Mouse (Mus musculus): ENCODE results near the gene Spata45. TPM values are rescaled to one million over a fixed set of nuclear protein-coding genes. Genes with fewer than 3 reads are reported as not detected.
"Not testable (repeated sequence)": the region's sequence is repeated elsewhere in the genome, so short reads cannot be mapped to it uniquely, and the experiment has no call there.

The Spata45 gene
- total RNA-seq (2021) = not detected

DNA sequence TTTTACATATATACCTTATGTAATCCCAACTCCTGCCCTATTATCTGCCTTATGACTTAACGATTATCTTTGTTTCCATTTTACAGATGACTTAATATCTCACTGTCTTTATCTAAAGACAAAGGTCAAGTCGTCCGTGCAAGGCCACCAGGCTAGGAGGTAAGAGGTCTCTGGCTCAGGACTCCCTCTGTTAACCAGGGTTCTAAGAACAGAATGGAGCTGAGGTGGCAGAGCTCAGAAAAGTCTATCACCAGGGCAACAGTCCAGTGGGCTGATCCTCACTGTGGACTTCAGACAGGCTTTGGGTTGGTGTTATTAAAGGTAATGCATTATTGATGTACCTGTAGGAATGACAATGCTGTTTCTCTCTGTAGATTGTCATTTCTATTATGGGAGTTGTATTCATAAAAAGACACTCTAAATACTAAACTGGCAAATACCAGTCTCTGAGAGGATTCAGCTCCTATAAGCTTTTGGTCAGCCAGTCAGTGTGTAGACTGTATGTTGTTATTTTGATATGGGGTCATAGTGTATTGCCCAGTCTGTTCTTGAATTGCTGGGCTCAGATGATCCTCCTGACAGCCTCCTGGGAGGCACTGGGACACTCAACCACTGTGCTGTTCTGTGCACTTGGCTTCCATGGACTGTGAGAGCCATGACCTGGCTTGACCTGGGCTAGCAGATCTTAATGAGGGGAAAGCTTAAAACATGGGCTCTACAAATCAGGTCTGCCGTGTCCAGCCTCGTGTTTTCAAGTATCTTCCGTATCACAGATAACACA, at the start of gene Spata45:
TSS of gene Spata45 (plus strand) at position 86 of the 781 bp plus-strand sequence.
- no peak for DNase-seq
- intact Hi-C loops (cut with DNase I) = no loop called here

DNA sequence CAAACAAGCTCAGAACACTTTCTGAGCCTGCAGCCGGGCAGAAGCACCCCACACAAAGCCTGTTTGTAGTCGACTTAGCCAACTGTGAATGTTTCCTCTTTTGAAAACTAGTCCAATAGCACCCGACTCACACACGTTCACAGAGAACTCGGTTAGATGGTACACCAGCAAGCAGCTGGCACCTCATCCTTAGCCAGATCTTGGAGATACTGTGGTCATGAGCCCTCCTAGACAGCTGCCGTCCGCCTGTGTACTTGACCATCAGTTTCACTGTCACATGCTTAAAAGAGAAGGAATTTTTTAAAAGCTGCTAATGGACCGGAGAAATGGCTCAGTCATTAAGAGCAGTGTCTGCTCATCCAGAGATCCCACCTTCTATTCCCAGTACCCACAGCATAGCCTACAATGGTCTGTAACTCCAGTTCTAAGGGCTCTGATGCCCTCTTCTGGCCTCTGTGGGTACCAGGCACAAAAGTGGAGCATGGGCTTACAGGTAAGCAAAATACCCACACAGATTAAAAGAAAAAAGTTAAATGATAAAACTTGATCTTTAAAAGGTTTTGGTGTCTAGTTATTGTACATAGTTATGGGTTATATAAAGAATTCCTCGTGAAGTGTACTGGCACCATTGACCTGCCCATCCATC, 46.9 kb upstream of the Spata45 start:
- intact Hi-C loops (cut with DNase I) = loop anchor here (5.0 kb wide), 1 partner anchor 47 kb away; no protein-coding TSS in a partner anchor

DNA sequence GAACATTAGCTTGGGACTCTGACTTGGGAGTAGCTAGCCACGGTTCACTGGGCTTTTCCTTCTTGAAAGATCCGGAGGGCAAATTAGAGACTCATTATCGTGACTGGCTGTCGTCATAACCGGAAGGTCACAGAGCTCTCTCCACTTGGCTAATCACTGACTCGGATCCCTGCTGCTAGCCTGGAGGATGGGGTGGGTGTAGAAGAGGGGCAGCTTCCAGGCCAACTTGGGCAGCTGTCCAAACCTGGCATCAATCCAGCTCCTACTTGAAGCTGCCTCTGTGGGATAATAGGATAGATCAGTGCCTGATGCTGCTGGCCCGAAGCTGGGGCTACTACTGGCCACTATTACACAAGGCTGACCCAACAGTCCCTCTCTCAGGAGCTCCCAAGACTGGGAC, 40.9 kb upstream of the Spata45 start:
- DNase-seq = peak; percentile 40 to 62
- intact Hi-C loops (cut with DNase I) = no loop called here

More for the DNA sequence above, 46.9 kb upstream of the Spata45 start:
- no peak for DNase-seq

DNA sequence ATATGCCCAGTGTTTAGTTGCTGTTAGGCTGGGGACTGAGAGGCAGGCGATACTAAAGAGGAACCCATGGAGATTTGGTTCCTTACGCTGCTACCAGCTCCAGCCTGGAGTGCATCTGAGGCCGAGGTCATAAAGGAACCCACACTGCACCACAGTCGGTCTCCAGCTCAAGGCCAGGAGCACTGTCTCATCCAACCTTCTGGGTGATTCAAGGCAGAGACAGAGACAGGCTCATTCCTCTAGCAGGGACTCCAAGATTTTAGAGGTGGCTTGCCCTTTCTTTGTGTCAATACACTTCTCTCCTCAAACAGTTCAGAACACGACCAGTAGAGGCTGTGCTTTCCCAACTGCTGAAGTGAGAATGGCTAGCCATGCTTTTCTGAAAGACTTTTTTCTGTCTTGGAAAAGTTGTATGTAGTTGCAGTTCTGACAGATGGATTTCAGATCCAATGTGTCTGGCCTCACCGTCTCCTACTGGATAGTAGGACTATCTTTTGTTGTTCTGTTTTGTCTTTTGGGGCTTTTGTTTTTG, 40.0 kb upstream of the Spata45 start:
- intact Hi-C loops (cut with DNase I) = no loop called here
- no peak for DNase-seq

DNA sequence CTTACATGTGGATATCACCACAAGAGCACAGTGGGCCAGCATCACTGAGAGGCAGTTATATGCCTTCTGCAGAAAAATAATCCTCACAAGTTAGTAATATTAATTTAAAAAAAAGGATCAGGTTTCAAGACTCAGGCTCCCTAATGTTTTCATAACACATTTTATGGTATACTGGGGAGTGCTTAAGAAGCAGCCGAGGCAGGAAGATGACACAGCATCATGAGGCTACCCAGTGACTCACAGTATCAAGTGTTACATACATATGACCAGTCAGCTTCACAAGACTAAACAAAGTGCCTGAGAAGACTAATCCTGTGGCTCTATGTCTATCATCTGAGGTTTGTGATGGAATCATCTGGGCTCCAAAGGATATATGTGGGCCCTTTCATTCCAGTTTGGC, 38.4 kb upstream of the Spata45 start:
- DNase-seq = no peak
- intact Hi-C loops (cut with DNase I) = no loop called here

DNA sequence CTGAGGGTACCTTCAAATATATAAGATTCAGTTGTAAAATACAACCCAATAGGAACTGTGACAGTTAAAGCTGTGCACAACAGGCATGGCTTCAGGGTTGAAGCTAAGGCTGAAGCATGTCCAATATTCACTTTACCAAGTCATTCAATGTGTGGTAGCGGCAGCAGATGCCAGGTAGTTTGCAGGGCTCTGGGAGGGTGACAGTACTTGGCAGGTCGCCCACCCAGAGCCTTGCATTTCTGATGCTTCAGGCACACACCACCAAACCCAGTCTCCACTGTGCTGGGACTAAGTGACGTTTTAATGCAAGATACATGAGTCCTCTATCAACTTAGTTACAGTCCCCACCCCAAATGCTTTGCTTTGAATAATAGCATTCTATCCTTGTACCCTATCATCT, 35.8 kb upstream of the Spata45 start:
- DNase-seq = no peak
- intact Hi-C loops (cut with DNase I) = no loop called here

DNA sequence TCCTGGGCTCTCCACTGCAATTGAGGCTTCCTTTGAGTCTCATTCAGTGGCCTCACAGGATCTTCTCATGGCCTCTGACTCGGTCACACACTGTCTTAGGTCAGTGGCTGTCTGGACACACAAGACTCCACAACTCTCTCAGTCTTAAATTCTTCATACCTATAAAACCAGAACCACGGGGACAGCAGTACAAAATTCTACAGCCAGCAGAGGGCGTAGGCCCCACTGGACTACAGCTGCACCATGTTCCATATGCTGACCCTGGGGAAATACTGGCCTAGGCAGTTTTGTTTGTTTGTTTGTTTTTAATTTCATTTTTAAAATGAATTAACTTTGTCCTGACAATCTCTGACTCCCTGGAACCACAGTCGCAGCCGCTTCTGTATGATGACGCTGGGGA, 34.2 kb upstream of the Spata45 start:
- DNase-seq = no peak
- intact Hi-C loops (cut with DNase I) = no loop called here

DNA sequence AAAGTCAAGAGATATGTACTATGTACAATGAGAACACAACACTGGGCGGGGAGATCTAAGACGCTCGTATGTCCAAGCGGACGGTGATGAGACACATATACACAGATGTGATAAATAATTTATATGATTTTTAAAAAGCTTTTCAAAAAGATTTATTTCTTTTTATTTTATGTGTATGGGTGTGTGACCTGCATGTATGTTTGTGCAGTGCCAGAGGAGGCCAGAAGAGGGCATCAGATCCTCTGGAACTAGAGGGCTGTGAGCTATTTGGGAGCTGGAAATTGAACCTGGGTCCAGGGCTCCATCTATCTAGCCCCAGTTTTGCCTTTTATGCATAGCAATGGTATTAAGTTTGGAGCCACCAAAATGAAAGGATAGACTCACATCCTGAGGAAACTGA, 27.7 kb upstream of the Spata45 start:
- intact Hi-C loops (cut with DNase I) = no loop called here

DNA sequence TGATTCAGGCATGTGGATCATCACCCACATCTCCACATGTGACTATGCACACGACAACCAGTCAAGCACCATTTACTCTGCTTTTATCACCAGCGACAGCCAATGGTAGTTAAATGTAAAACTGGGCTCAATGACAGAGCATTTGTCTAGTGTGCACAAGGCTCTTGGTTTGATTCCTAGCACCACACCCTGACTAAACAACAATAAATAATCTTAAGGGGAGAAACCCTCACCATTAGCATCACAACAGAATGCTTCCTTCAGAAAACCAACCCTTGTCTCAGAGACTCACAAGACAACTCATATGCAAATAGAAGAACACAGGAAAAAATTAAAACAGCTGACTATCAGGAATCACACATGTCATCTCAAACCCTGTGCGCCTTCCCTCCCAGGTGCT, 22.2 kb upstream of the Spata45 start:
- intact Hi-C loops (cut with DNase I) = no loop called here
- DNase-seq = no peak

More for the DNA sequence above, 27.7 kb upstream of the Spata45 start:
- DNase-seq = no peak

DNA sequence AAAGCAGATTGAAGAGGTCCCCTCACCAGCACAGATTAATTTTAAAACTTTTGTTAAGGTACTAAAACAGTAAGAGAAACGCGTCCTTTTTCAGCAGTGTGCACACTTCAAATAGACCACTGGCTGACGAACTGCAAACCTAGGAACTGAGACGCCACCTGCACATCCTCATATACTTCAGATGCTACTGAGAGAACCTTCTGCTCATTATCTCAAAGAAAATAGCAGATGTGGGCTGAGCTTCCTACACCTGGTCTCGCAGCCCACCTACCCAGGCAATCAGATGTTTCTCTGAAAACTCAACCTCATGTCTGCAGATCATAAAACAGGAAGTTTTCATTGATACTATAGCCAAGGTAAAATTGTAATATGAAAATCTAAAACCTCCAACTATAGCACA, 16.6 kb upstream of the Spata45 start:
- intact Hi-C loops (cut with DNase I) = no loop called here
- no peak for DNase-seq

DNA sequence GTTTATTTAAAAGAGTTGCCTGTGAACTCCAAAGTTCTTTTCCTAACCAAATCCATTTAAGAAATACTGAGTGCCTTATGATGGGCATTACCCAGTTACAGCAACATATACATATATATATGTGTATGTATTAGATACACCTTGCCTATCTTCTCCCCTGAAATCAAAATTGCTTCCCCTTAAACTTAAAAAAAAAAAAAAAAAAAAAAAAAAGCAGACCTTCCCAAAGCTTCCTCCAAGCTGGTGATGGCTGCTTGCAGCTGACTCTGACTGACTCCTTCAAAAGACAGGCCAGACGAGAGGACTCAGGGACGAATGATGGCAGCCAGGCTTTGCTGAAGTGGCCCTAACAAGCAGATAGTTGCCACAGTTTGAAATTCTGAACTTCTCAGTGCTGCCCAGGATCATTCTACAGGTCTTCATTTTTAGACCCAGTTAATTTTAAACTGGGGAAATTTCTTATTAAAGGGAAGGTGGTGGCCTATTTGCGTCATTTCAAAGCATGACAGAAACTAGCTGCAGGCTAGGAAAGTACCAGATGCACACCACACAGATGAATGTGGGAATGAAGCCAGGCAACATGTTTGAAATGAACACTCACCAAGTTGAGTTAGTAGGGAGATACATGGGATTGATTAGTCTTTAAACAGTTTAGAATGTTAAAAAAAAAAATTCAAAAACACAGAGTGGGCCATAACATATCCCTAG, 16.1 kb upstream of the Spata45 start:
- intact Hi-C loops (cut with DNase I) = no loop called here

DNA sequence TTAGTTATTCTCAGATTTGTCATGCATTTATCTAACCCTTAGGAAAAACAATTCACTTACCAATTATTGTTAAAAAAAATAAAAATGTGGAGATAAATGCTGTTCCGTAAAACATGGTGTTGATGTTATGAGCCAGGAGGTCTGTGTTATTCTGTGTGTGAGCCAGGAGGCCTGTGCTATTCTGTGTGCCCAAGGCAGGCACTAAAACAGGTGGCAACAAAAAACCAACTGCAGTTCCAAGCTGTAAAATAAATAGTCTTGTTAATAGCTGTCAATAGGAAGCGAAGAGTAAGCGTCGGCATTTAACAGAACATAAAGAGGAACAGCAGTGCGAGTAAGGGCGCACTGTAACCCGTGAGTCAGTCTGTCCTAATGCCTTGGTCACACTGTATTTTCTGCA, 15.4 kb upstream of the Spata45 start:
- intact Hi-C loops (cut with DNase I) = no loop called here
- DNase-seq = no peak

More for the DNA sequence above, 16.1 kb upstream of the Spata45 start:
- DNase-seq = no peak

DNA sequence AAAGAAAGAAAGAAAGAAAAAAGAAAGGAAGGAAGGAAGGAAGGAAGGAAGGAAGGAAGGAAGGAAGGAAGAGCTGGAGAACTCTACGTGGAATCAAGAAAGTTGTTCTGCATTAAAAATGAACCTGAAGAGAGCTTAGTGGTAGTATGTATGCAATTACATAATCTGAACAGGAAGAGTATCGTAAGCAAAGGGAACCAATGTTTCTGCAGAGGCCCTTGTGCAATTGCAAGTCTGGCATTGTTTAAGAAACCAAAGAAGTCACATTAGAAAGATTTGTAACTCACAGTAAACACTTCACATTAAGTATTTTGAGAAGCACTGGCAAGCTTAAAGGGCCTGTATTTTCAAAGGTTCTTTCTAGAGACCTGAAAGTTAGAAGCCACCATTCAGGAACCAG, 13.3 kb upstream of the Spata45 start:
- DNase-seq = no peak
- intact Hi-C loops (cut with DNase I) = no loop called here

DNA sequence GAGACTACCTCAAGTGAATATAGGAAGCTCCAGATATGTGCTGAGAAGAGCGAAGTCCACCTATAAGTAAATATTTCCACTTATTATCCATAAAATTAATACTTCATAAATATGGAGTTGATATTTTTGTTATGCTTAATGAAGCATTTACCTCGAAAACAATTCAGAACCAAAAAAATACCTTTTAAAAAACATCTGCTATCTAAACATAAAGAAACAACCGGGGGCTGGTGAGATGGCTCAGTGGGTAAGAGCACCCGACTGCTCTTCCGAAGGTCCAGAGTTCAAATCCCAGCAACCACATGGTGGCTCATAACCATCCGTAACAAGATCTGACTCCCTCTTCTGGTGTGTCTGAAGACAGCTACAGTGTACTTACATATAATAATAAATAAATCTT, 12.6 kb upstream of the Spata45 start:
- DNase-seq; intact Hi-C loops (cut with DNase I): not testable (repeated sequence)

DNA sequence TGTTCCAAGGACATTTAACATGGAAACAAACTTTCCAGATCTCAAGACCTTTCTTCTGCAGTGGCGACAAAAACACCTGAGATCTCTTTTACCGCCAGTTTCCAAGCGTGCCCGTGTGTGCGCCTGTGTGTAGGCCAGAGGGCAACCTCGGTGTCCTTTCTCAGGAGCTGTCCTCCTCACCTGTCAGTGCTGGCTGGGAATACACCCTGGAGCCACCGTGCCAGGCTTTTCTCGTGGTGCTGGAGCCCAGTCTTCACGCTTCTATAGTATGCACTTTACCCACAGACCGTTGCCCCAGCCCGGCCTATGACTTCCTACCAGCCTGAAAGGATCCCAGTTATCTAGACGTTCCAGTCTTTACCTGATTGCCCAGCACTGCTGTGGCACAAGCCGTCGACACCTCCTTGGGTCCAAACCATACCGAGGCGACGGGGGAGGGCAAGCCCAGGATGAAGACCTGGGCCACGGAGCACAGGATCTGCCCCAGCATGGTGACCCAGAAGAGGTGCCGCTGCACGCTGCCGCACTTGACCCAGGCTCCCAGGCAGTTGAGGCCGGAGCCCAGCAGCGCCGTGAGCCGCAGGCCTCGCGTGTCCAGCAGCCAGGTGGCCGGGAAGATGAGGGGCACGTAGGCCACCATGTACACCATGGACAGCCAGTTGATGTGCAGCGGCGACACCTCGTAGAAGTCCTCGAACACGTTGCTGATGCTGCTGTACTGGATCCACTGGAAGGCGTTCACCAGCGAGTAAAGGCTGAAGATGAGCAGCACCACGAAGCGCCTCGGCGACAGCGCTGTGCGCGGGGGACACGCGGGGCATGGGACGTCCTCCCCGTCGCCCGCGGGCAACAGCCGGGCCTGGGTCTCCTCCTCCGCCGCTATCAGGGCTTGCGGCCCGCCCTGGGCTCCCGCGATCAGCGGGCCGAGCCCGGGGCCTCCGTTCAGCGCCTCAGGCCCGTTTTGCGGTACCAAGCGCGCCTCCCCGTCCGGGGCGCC, 11.1 kb upstream of the Spata45 start:
- DNase-seq = peak in 1 of 2 experiments; percentile 7
- intact Hi-C loops (cut with DNase I) = loop anchor here (1.0 to 2.0 kb wide), 2 partner anchors 37 to 157 kb away; partner anchors contain the start of gene Tatdn3

DNA sequence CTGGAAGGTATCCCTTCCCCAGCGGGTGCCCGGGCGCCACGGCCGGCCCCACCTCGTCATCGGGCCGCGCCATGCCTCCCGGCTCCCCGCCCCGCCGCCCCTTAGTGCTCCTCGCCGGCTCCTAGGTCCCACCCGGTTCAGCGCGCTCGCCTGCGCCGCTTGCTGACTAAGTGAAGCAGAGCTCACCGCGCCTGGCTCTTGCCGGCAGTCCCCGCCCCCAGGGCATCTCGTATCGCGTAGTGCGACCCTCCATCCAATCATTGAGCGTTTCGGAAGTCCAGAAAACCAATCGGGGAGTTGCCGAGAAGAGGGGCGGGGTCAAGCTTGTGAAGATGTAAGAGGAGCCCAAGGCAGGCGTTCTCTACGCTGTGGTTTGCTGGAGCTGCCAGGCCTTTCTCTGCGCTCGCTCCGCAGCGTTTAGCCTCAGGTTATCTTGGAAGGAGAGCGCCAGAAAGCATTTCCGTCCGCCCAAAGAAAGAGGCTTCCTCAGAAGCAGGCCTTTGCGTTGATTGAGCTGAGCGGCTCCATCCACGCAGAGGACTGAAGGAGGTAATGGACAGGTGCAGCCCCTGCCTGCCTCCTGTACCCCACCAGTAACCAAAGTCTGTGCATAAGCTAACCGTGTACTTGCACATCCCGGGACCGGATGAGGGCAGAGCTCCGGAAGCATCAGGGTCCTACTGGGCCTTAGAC, 10.3 kb upstream of the Spata45 start, which contains the start of gene Flvcr1:
TSS of gene Flvcr1 (minus strand) at position 138 of the 693 bp plus-strand sequence.
- peak; percentile 96 for DNase-seq
- intact Hi-C loops (cut with DNase I) = loop anchor here (1.0 to 2.0 kb wide), 2 partner anchors 36 to 157 kb away; partner anchors contain the start of gene Tatdn3

DNA sequence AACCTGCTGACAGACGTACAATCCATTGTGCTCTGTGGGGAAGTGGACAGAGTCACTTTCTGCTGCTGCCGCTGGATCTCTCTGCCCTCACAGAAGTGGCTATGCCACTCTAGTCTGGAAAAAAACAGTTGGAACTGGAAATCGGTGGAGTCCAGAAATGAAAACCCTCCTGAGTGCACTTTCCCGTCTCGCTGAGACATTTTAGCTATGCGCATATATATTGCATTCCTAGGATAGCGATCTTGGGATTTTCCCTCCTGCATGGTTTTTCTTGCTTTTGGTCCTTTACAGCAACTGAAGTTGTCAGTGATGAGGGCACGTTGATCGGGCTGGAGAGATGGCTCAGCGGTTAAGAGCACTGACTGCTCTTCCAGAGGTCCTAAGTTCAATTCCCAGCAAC, 6.3 kb upstream of the Spata45 start:
- intact Hi-C loops (cut with DNase I) = no loop called here
- DNase-seq = no peak

DNA sequence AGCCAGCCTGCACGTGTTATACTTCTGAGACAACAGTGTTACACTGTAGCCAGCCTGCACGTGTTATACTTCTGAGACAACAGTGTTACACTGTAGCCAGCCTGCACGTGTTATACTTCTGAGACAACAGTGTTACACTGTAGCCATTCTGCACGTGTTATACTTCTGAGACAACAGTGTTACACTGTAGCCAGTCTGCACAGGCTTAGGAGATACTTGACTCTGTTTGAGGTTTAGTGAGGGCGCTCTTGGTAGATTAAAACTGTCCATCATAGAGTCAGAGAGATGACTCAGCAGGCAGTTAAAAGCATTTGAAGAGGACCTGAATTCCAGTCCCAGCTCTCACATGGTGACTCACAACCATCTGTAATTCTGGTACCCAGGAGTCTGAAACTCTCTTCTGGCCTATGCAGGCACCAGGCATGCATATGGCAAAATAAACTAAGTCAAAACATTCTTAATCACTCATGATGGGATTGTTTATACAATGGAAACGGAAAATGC, 5.5 kb upstream of the Spata45 start:
- intact Hi-C loops (cut with DNase I); DNase-seq: not testable (repeated sequence)

DNA sequence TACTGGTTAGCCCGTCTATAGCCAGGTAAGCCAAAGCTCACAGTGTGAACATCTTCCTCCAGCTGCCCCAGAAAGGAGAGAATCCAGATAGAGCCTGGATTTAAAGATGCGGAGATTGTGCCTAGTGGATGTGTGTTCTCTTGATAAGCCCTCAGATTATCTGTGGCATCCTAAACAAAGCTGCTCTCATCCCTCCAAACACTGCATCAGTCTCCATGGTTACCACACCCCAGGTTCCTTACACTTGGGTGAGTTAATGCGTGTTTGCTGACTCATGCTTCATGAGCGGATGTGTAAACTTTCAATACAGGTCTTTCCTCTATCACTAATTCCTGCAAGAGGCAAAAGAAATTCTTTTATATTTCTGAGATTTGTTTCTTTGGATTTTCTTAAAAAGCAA, 790 bp upstream of the Spata45 start:
- intact Hi-C loops (cut with DNase I) = no loop called here

More for the DNA sequence above, 790 bp upstream of the Spata45 start:
- no peak for DNase-seq

All from heart, postnatal 36 days (tissue).